Mouse (Mus musculus): ENCODE measurements around the gene Tmem95.
"Not testable (repeated sequence)": the region's sequence is repeated elsewhere in the genome, so short reads cannot be mapped to it uniquely, and the experiment has no call there.

Tmem95 gene

GRCm38 (mm10) chr11:69877878-69878277 is at the start of gene Tmem95:
Gene Tmem95, minus strand, starts transcription at chr11:69878018.
- no peak for DNase-seq

- no peak for DNase-seq
Observed at GRCm38 (mm10) chr11:69927501-69927900, 49.7 kb upstream of the Tmem95 start.

- no peak for DNase-seq
Observed at GRCm38 (mm10) chr11:69922796-69923195, 45.0 kb upstream of the Tmem95 start.

- no peak for DNase-seq
Observed at GRCm38 (mm10) chr11:69922012-69922756, 44.4 kb upstream of the Tmem95 start.

GRCm38 (mm10) chr11:69921114-69922011 is 43.5 kb upstream of the Tmem95 start, which contains the start of gene Eif5a:
Gene Eif5a, minus strand, starts transcription at chr11:69921958.
- peak; percentile 100 for DNase-seq

- DNase-seq, result no peak
Observed at GRCm38 (mm10) chr11:69920266-69921031, 42.6 kb upstream of the Tmem95 start.

- peak; percentile 92 for DNase-seq
Observed at GRCm38 (mm10) chr11:69919661-69920265, 41.9 kb upstream of the Tmem95 start.

- DNase-seq, result no peak
Observed at GRCm38 (mm10) chr11:69919053-69919452, 41.2 kb upstream of the Tmem95 start.

GRCm38 (mm10) chr11:69918118-69918517 is 40.3 kb upstream of the Tmem95 start:
- no peak for DNase-seq

- DNase-seq, result no peak
Observed at GRCm38 (mm10) chr11:69917379-69917948, 39.6 kb upstream of the Tmem95 start.

- DNase-seq, result not testable (repeated sequence)
Observed at GRCm38 (mm10) chr11:69916652-69917378, 39.0 kb upstream of the Tmem95 start.

GRCm38 (mm10) chr11:69915667-69916627 is 38.1 kb upstream of the Tmem95 start:
- DNase-seq, result no peak

- no peak for DNase-seq
Observed at GRCm38 (mm10) chr11:69914917-69915430, 37.2 kb upstream of the Tmem95 start.

GRCm38 (mm10) chr11:69914372-69914764 is 36.5 kb upstream of the Tmem95 start:
- DNase-seq, result no peak

GRCm38 (mm10) chr11:69913554-69914371 is 35.9 kb upstream of the Tmem95 start, which contains the start of gene Gps2:
Gene Gps2, plus strand, starts transcription at chr11:69913888.
- DNase-seq, result peak; percentile 95

- DNase-seq, result peak; percentile 59
Observed at GRCm38 (mm10) chr11:69912716-69913530, 35.1 kb upstream of the Tmem95 start.

GRCm38 (mm10) chr11:69911701-69912100 is 33.9 kb upstream of the Tmem95 start:
- no peak for DNase-seq
